ENCODE assay signal across 7 mouse cellular contexts in the genomic region with DNA sequence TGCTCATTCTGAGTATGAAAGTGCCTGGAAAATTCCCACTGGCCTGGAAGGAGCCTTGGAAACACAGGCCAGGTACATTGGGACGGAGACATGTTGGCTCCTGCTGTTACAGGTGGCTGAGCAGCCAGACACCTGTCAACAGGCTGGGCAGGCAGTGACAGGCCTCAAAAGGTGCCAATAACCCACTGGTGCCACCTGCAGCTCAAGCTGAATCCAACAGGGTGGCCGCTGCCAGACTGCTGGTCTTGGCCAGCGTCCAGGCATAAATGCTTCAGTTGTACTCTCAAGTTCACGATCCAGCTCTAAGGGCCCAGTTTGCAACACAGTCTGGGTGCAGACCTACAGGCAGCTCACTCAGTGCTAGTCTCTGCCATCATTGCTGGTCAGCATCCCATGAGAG. TPM values are rescaled to one million over a fixed set of nuclear protein-coding genes. Genes with fewer than 3 reads are reported as not detected.
DNase-seq lines count a peak whose midpoint lies in the region.

No protein-coding gene starts in this region.

- intact Hi-C loops in gastrocnemius, postnatal 36 days (cut with DNase I) = no loop called here

- peak; percentile 9 to 18 for DNase-seq in thymus, postnatal 36 days
- no peak for DNase-seq in thymus, postnatal 0 days (ENCODE audit: low spot score)
- DNase-seq in cerebellum, adult 9-10 months = peak; percentile 98
- peak; percentile 38 to 49 for DNase-seq in gastrocnemius, postnatal 36 days
- peak; percentile 97 for DNase-seq in kidney, adult 9 months
- peak; percentile 88 to 91 for DNase-seq in lung, adult 18-20 months
- DNase-seq in testis, postnatal 10 days (ENCODE audit: low spot score) = peak; percentile 69

RNA-seq across cellular contexts. Expression of gene Ggact, which starts 10.7 kb away (rescaled TPM):
- 24.9 and 25.0 TPM in 2 replicates for polyA plus RNA-seq in thymus, postnatal 0 days (2015; fragmentation: Nextera tagmentation; extraction: Ambion mirVana)
- total RNA-seq in gastrocnemius, postnatal 36 days (2021) = 10 to 100 TPM; 12.8 to 14.7 TPM
